Mouse (Mus musculus): ENCODE data around the gene Samt1. TPM values are rescaled to one million over a fixed set of nuclear protein-coding genes. Genes with fewer than 3 reads are reported as not detected.
A peak's percentile ranks its signal among the peaks of the same experiment; 100 is the strongest.
"Not testable (repeated sequence)": the region's sequence is repeated elsewhere in the genome, so short reads cannot be mapped to it uniquely, and the experiment has no call there.

Gene Samt1
- not detected in 2 replicates for polyA plus RNA-seq (2014; fragmentation: Nextera tagmentation; extraction: Ambion mirVana)

GRCm38 (mm10) chrX:154012540-154012939 is at the start of gene Samt1:
TSS of gene Samt1 (minus strand) at chrX:154012640.
- H3K9me3 ChIP-seq (ENCODE audit: control insufficient read depth, low read length); H3K4me3 ChIP-seq (replicated peaks; ENCODE audit: low read length); H3K27me3 ChIP-seq (ENCODE audit: control insufficient read depth, insufficient read depth, low read length); H3K27ac ChIP-seq; ATAC-seq (ENCODE audit: low FRiP score); H3K9ac ChIP-seq; H3K4me1 ChIP-seq (replicated peaks; ENCODE audit: control insufficient read depth, insufficient read depth, low read length); H3K4me2 ChIP-seq (replicated peaks); H3K36me3 ChIP-seq (replicated peaks; ENCODE audit: control insufficient read depth, insufficient read depth); DNase-seq (ENCODE audit: low spot score): not testable (repeated sequence)

- not testable (repeated sequence) for ATAC-seq (ENCODE audit: low FRiP score); H3K27me3 ChIP-seq (ENCODE audit: control insufficient read depth, insufficient read depth, low read length); H3K4me3 ChIP-seq (replicated peaks; ENCODE audit: low read length); H3K9me3 ChIP-seq (ENCODE audit: control insufficient read depth, low read length); H3K27ac ChIP-seq; DNase-seq (ENCODE audit: low spot score); H3K4me2 ChIP-seq (replicated peaks); H3K4me1 ChIP-seq (replicated peaks; ENCODE audit: control insufficient read depth, insufficient read depth, low read length); H3K36me3 ChIP-seq (replicated peaks; ENCODE audit: control insufficient read depth, insufficient read depth); H3K9ac ChIP-seq
These were observed 42.5 kb upstream of the Samt1 start, which contains the start of gene Gm10057 for GRCm38 (mm10) chrX:154054939-154055338. TSS of gene Gm10057 (minus strand) at chrX:154055039.

- H3K4me1 ChIP-seq (replicated peaks; ENCODE audit: control insufficient read depth, insufficient read depth, low read length); H3K36me3 ChIP-seq (replicated peaks; ENCODE audit: control insufficient read depth, insufficient read depth); DNase-seq (ENCODE audit: low spot score); H3K4me2 ChIP-seq (replicated peaks); H3K9me3 ChIP-seq (ENCODE audit: control insufficient read depth, low read length); ATAC-seq (ENCODE audit: low FRiP score); H3K9ac ChIP-seq; H3K27me3 ChIP-seq (ENCODE audit: control insufficient read depth, insufficient read depth, low read length); H3K4me3 ChIP-seq (replicated peaks; ENCODE audit: low read length); H3K27ac ChIP-seq: not testable (repeated sequence)
These were observed 21.3 kb upstream of the Samt1 start, which contains the start of gene 4921511M17Rik for GRCm38 (mm10) chrX:154033727-154034126. TSS of gene 4921511M17Rik (minus strand) at chrX:154033827.

- H3K27ac ChIP-seq; H3K4me2 ChIP-seq (replicated peaks); DNase-seq (ENCODE audit: low spot score); H3K4me3 ChIP-seq (replicated peaks; ENCODE audit: low read length); H3K4me1 ChIP-seq (replicated peaks; ENCODE audit: control insufficient read depth, insufficient read depth, low read length); H3K27me3 ChIP-seq (ENCODE audit: control insufficient read depth, insufficient read depth, low read length); H3K36me3 ChIP-seq (replicated peaks; ENCODE audit: control insufficient read depth, insufficient read depth); H3K9ac ChIP-seq; H3K9me3 ChIP-seq (ENCODE audit: control insufficient read depth, low read length): not testable (repeated sequence)
- no CpG with 5 or more reads among the region's 2 CpGs for WGBS
- peak; percentile 40; the same call in 1 of the 2 replicates for ATAC-seq (ENCODE audit: low FRiP score)
These were observed 35.5 kb downstream of the Samt1 start for GRCm38 (mm10) chrX:153976914-153977313.

- H3K4me2 ChIP-seq (replicated peaks); H3K27me3 ChIP-seq (ENCODE audit: control insufficient read depth, insufficient read depth, low read length); H3K9me3 ChIP-seq (ENCODE audit: control insufficient read depth, low read length); DNase-seq (ENCODE audit: low spot score); ATAC-seq (ENCODE audit: low FRiP score); H3K9ac ChIP-seq; H3K27ac ChIP-seq; H3K4me1 ChIP-seq (replicated peaks; ENCODE audit: control insufficient read depth, insufficient read depth, low read length); H3K36me3 ChIP-seq (replicated peaks; ENCODE audit: control insufficient read depth, insufficient read depth); H3K4me3 ChIP-seq (replicated peaks; ENCODE audit: low read length): not testable (repeated sequence)
- WGBS, result 26% methylated on average over 4 of the region's 4 CpGs
These were observed 36.0 kb downstream of the Samt1 start for GRCm38 (mm10) chrX:153976467-153976866.

- no peak overlapping the region for H3K4me3 ChIP-seq (replicated peaks; ENCODE audit: low read length)
- H3K27me3 ChIP-seq (ENCODE audit: control insufficient read depth, insufficient read depth, low read length), result no peaks in the 10 kb centered on the region
- no peaks in the 10 kb centered on the region for H3K4me1 ChIP-seq (replicated peaks; ENCODE audit: control insufficient read depth, insufficient read depth, low read length)
- no peak for DNase-seq (ENCODE audit: low spot score)
- no peak overlapping the region for H3K9ac ChIP-seq
- ATAC-seq (ENCODE audit: low FRiP score), result no peak
- H3K4me2 ChIP-seq (replicated peaks), result no peak overlapping the region
- no peaks in the 10 kb centered on the region for H3K36me3 ChIP-seq (replicated peaks; ENCODE audit: control insufficient read depth, insufficient read depth)
- H3K9me3 ChIP-seq (ENCODE audit: control insufficient read depth, low read length), result no peaks in the 10 kb centered on the region
- H3K27ac ChIP-seq, result no peak overlapping the region
- 5% methylated on average over 2 of the region's 2 CpGs for WGBS
These were observed 38.0 kb downstream of the Samt1 start for GRCm38 (mm10) chrX:153974450-153974849.

- H3K36me3 ChIP-seq (replicated peaks; ENCODE audit: control insufficient read depth, insufficient read depth); H3K4me1 ChIP-seq (replicated peaks; ENCODE audit: control insufficient read depth, insufficient read depth, low read length); ATAC-seq (ENCODE audit: low FRiP score); H3K9ac ChIP-seq; H3K9me3 ChIP-seq (ENCODE audit: control insufficient read depth, low read length); H3K4me2 ChIP-seq (replicated peaks); DNase-seq (ENCODE audit: low spot score); H3K27me3 ChIP-seq (ENCODE audit: control insufficient read depth, insufficient read depth, low read length); H3K4me3 ChIP-seq (replicated peaks; ENCODE audit: low read length); H3K27ac ChIP-seq: not testable (repeated sequence)
- no CpG with 5 or more reads among the region's 2 CpGs for WGBS
These were observed 59.6 kb downstream of the Samt1 start for GRCm38 (mm10) chrX:153952866-153953265.

Other genes starting within 250 kb of the Samt1 start
- gene Spin2c, start 180.4 kb downstream of the Samt1 start, polyA plus RNA-seq (2014; fragmentation: Nextera tagmentation; extraction: Ambion mirVana), result 28.4 and 31.4 TPM in 2 replicates
- not detected in 2 replicates for gene 4921511M17Rik, start 21.2 kb upstream of the Samt1 start, polyA plus RNA-seq (2014; fragmentation: Nextera tagmentation; extraction: Ambion mirVana)
- gene Gm10057, start 42.4 kb upstream of the Samt1 start, polyA plus RNA-seq (2014; fragmentation: Nextera tagmentation; extraction: Ambion mirVana), result not detected in 2 replicates
- gene Gm15140, start 108.0 kb upstream of the Samt1 start, polyA plus RNA-seq (2014; fragmentation: Nextera tagmentation; extraction: Ambion mirVana), result not detected in 2 replicates